Mouse (Mus musculus): Measurements from ENCODE around the gene Nadk.

Nadk gene

DNA sequence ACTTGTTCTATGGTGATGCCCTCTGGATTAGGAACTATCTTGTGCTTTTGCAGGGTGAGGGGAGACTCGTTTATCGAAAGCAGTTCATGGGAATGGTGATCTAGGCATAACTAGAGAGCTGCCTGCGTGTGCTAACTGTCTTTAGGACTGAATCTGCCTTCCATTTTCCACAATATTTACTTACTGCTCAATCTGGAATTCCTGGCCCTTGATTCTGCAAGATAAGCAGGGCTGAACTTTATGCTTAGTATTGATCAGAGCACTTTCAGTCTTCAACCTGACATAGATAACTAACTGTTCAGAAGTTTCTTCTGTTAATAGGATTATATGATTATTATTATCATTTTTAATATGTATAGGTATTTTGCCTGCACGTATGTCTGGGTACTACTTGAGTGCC is 43.0 kb downstream of the Nadk start:
- no peak for DNase-seq

DNA sequence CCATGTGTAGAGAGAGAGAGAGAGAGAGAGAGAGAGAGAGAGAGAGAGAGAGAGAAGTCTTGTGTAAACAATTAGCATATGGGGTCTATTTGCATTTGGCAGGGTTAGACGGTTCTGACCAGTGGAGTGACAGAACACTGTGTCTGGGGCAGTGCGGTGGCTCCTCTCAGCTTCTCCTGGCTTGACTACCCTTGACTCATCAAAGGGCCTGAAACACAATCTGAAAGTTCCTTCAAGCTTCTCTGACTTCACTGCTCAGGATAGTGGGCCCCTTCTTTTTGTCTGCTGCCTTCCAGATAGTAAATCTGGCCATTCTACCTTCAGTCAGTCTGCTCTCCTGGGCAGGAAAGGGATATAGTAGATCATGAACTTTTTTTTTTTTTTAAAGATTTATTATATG is 44.6 kb downstream of the Nadk start:
- DNase-seq, result no peak

DNA sequence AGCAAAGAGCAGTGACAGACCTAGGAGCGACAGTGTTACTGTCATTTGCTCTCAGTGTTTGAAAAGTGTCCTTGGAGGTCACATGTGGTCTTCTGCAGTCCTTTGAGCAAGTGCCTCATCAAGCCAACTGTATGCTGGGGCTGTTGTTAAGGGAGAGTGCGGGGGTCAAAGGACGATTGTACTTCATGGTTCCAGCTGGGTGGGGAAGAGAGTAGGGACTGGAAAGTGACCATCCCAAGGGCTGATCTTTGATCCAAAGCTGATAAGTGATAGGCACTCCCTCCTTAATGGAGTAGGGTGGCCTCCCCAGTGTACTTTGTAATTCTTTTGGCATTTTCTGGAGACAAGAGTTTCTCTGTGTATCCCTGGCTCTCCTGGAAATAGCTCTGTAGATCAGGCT is 49.7 kb downstream of the Nadk start:
- no peak for DNase-seq

DNA sequence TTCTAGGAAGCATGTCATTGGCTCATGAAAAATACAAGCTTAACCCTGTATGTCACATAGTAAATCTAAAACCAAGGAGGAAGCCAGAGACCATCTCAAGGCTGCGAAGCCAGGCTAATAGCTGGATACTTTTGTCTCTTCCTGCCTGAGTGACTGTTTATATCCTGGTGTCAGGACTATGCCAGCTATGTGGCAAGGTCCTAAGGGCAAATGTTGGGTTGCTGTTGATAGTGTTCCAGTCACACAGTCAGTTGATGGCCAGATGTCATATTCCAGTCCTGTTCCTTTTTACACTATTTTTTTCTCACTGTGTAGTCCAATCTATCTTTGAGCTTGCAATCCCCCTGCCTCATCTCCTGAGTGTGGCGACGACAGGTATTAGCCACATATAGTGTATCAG is 51.1 kb downstream of the Nadk start:
- no peak for DNase-seq

DNA sequence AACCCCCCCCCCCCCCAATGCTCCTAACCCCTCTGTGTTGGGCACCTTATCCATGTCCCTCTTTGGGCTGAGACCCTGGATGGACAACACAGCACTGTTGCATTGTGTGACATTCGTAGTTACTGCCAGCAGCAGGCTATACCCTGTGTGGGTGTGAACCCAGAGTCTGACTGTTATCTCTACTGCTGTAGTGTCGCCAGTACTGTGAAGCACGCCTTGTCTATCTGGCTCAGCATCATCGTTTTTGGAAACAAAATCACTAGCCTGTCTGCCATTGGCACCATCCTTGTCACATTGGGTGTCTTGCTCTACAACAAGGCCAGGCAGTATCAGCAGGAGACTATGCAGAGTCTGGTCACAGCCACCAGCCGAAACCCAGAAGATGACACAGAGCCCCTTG is 56.1 kb downstream of the Nadk start:
- DNase-seq, result no peak

DNA sequence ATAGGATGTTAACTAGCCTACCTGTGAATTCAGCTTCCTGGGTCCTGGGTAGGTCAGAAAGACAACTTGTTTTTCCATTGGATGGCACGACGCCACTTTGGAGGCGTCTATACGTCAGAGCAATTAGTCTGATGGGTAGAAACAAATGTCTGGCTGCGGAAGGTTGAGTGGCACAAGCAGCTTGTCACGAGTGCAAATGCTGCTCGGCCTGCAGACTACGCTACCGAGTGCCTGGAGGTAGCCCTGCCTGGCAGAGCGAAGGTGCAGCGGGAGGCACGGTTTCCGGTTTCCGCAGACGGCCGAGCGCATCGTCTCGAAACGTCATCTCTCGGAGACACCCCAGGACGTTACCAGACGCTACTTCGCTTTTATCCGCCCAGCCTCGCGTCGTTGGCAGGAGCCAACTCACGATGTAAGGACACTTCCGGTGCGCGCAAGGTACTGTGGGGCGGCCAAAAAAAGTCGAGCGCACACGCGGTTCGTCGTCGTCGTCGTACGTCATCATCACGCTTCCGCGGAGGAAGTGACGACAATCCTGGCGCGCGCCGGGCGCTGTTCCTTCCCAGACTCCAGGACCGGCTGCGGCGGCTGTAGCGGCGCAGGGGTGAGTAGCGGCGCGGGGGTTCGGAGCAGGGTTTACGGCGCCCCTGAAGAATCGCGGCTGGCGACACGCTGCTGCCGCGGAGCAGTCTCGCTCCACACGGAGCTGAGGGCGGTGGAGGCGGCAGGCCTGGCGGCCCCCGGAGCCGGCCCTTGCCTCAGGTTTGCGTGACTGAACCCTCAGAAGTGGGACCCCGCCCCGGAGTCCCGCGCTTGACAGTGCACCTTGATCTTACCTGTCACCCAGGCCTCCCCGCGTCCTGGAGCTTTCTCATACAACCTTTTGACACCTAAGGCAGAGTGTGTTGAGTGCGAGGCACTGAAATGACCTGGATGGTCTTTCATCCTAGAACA is 62.4 kb downstream of the Nadk start, which contains the start of gene Cdk11b:
Gene Cdk11b (plus strand): TSS at position 517 of the 954 bp plus-strand sequence.
- DNase-seq, result peak; percentile 96

DNA sequence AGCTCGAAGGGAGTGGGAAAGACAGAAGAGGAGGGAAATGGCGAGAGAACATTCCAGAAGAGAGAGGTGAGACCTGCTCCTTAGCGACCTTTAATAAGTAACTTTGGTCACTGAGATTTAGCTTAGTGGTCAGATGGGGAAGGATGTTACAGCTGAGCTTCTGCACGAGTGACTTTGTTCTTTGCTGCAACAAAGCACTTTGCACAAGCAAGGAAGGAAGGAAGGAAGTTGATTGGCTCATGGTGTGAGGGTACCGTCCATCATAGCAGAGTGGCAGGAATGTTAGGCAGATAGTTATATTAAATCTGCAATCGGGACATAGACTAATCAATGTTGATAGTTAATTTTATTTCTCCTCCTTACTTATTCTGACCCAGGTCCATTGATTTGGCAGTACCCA is 68.1 kb downstream of the Nadk start:
- no peak for DNase-seq

DNA sequence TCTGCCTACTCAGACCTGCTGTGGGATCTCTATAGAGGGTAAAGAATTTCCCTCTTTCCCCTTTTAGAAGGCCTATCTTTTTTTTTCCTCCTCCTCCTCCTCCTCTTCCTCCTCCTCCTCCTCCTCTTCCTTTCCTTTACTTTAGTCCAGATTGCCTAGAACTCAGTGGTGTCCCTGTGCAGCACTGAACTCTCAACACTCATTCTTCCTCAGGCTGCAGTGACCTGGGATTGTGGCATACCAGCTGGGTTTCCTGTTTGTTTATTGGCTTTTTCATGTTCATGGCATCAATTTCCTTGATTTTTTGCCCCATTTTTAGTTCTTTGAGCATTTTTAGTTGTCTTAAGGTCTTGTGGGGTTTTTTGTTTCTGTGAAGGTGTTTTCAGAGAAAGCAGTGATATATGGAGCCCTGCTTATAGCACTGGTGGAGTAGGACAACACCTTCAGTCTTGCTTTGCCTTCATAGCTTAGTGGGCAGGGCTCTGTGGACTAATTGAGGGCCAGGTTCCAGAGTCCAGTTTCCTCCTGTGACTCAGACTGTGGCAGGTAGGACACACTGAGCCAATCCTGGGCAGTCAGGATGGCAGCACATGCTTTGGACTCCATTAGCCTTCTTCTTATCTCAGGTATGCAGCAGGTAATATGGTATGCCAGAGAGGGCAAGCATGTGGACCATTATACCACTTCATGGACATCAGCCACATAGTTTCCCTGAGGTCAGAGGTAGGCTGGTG is 73.8 kb downstream of the Nadk start:
- DNase-seq, result no peak

Measured in liver (tissue).